Mouse (Mus musculus): ENCODE measurements around the gene 2010106E10Rik. TPM values are rescaled to one million over a fixed set of nuclear protein-coding genes. Genes with fewer than 3 reads are reported as not detected.

Gene 2010106E10Rik
- total RNA-seq (2022), result not detected

DNA sequence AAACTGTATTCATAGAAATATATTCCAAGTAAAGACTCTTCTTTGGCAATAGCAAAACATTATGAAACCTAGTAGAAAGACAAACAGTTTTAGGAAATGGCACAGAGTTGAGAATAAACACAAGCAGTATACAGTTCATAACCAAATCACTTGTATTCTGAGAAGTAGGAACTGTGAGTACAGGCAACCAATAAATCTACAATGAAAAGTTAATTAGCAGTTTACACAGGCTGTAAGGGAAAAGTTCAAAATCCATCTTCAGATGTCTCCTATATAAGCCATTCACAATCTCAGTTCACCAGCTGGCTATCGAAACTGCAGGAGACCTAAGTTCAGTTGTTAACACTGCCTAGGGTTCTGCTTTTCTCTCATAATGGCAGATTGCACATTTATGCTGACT, at the start of gene 2010106E10Rik:
Gene 2010106E10Rik, plus strand, starts transcription at position 301 of the 400 bp plus-strand sequence.
- no peak for DNase-seq (ENCODE audit: low spot score in 2 of 2)

DNA sequence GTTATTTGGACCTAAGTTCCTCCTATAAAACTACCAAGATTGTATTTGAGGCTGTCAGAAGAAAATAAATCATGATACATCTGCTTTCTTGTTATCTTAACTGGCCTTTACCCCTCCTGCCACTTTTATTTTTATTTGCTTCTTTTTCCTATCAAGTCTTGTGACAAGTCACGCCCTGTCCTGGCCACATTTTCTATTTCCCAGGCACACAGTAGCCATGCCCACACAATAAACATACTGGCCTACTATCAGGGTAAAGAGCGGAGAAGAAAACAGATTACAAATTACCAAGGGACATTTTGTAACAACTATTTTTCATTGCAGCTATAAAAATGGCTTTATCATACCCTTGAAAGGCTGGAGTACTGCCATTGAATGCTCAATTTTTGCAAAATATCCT, 10.6 kb downstream of the 2010106E10Rik start:
- no peak for DNase-seq (ENCODE audit: low spot score in 2 of 2)

DNA sequence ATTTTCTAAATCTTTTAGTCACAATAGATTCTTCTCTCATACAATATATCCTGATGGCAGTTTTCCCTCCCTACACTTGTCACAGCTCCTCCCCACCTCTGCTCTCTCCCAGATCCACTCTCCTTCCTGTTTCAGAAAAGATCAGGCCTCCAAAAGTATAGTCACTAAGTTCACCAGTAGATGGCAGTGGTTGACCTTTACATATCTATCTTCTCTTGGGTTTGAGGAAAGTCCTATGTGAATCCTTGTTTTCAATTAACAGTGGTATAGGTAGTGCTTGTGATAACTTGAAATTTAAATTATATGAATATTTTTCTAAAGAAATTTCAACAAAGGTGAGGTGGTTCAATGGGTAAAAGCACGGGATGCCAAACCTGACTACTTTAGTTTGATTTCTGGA, 29.7 kb downstream of the 2010106E10Rik start:
- no peak for DNase-seq (ENCODE audit: low spot score in 2 of 2)

DNA sequence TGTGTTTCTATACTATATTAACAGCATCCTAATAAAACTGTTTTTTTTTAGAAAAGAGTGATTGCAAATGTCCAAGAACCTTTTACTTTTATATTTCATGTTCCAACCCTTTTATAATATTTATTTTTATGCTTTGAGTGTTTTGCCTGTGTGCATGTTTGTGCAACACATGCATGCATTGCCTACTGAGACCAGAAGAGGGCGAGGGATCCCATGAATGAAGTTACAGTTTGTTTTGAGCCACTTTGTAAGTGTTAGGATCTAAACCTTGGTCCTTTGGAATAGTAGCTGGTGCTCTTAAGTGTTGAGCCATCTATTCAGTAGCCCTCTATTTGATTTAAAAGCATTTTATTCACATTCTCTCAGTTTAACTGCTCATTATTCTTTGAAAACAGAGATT, 48.0 kb downstream of the 2010106E10Rik start:
- DNase-seq (ENCODE audit: low spot score in 2 of 2), result no peak

DNA sequence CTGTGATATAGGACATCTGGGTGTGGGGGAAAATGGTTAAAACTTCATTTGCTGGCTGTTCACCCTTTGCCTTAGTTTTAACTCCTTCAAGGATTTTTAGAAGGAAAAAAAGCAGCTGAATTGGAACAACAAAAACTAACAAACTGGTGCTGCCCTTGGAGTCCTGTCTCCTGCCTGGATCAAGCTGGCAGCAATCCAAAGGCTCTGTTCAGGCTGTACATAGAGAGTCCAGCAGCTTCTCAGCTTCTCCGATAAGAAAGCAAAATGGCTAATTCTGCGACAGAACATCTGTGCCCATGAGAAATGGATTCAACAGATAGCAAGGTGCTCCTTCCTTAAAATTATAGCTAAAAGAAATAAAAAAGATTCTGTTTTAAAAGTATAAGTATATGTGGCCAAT, 72.6 kb downstream of the 2010106E10Rik start:
- DNase-seq (ENCODE audit: low spot score in 2 of 2), result no peak

DNA sequence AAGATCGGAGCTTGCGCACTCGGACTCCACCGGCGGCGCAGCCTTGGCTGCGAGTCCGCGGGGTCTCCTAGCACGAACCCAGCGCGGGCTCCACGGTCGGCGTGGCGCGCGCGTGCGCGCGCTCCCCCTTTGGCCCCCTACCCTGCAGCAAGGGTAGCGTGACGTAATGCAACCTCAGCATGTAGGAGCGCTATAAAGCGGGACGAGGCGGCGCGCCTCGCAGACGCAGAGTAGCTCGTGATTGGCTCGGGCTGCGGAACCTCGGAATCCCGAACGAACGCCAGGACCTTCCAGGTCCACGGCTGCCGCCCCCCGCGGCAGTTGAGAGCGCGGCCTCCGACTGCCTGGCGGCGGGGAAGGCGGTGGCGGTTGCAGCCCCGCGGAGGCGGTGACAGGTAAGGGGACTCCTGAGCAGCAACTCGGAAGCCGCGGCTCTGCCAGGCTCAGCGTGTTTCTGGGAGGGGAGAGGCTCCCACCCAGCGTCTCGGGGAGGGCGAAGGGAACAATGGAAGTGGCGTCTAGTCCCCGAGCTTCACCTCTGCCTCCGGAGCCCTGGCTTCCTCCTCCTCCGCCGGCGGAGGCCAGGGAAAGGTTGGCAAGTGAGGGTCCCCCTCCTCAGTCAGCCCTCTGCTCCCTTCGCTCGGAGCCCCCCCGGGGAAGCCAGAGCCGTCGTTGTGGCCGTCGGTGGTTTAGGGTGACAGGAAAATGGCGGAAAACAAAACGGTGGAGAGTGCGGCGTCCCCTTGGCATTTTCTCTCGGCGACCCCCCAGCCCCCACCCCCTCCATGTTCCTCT, 105.6 kb downstream of the 2010106E10Rik start, which contains the start of gene Zfp711:
Gene Zfp711, plus strand, starts transcription at position 16 of the 795 bp plus-strand sequence.
- DNase-seq (ENCODE audit: low spot score in 2 of 2), result peak; percentile 32 to 55

DNA sequence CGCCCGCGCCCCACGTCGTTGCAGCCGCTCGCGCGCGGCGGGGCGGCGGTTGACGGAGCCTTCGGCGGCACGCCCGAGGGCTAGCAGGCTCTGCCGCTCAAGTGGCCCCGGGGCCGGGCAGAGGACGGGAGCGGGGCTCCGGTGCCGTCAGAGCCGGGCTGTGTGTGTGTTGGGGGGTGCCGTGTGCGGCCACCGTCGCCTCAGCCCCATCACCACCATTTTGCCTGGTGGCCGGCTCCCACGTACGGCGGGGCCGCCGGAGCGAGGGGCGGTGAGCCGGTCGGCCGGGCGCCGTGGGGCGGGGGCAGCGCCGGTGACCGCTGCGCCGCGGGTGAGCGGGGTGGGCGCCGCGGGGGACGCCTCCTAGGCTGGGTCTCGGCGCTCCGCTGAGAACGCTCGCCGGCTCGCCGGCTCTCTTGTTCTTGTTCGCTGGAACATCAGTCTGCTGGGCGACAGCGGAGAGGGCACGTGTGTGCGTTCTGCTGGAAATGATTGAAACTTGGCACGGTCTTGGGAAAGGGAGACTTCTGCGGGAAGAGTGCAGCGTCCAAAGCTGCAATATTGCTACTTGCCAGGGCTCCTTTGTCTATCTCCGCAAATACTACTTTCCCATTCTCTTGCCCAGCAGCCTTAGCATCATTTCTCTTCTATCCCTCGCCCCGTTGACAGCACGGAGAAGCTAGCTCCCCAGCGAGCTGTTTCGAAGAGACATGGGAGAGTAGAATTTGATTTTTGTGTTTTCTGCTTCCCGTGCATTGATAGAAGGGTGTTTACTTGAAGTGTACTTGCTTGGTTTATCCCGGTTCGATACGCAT, 106.4 kb downstream of the 2010106E10Rik start:
- DNase-seq (ENCODE audit: low spot score in 2 of 2), result peak in 1 of 2 experiments; percentile 11

Other genes with a start within 250 kb of the 2010106E10Rik start
- 1 to 10 TPM; 5.8 to 8.7 (median 7.5) TPM for gene Apool, start 183.9 kb upstream of the 2010106E10Rik start, total RNA-seq (2022)
- not detected for gene Satl1, start 88.5 kb upstream of the 2010106E10Rik start, total RNA-seq (2022)
- gene Zfp711, start 105.3 kb downstream of the 2010106E10Rik start, total RNA-seq (2022), result 10 to 100 TPM in 1 of 4 experiments, 1 to 10 TPM in 3; 8.2 to 11.0 (median 9.2) TPM
- gene Pof1b, start 203.4 kb downstream of the 2010106E10Rik start, total RNA-seq (2022), result not detected

Data from layer of hippocampus, adult 8-10 months (tissue).